Mouse (Mus musculus) ES-Bruce4 (cell line): Measurements from ENCODE around the gene Cd44. TPM values are rescaled to one million over a fixed set of nuclear protein-coding genes. Genes with fewer than 3 reads are reported as not detected.

Source experiments
- H3K27ac ChIP-seq: 2 replicates; pipeline ENCODE4 v1.5.1; 2012; ENCODE audit warnings: low read length, inconsistent platforms; ENCODE audit not compliant: insufficient read depth
- H3K27me3 ChIP-seq: 2 replicates; pipeline ENCODE4 v1.6.1; 2012; ENCODE audit warnings: mild to moderate bottlenecking, low read length, inconsistent platforms; ENCODE audit not compliant: control insufficient read depth, poor library complexity, insufficient read depth, severe bottlenecking
- H3K36me3 ChIP-seq: 2 replicates; pipeline ENCODE4 v1.6.1; 2012; ENCODE audit warnings: inconsistent platforms, mild to moderate bottlenecking, low read length, moderate library complexity; ENCODE audit not compliant: control insufficient read depth, poor library complexity, insufficient read depth, severe bottlenecking
- H3K4me1 ChIP-seq: one replicate; pipeline ENCODE4 v1.8.1; 2011; ENCODE audit warnings: low read length; ENCODE audit not compliant: control insufficient read depth, insufficient read depth
- H3K4me3 ChIP-seq: 2 replicates; pipeline ENCODE4 v1.5.1; 2011; ENCODE audit warnings: low read depth, mild to moderate bottlenecking, low read length
- H3K9ac ChIP-seq: 2 replicates; pipeline ENCODE4 v1.6.1; 2012; ENCODE audit warnings: low read depth, mild to moderate bottlenecking, inconsistent platforms; ENCODE audit not compliant: poor library complexity, severe bottlenecking
- H3K9me3 ChIP-seq: replicated peaks from 2 replicates; pipeline ENCODE4 v1.6.1; 2012; ENCODE audit warnings: mild to moderate bottlenecking, low read length, inconsistent platforms; ENCODE audit not compliant: control insufficient read depth, poor library complexity, insufficient read depth, severe bottlenecking
- CTCF ChIP-seq: IDR thresholded peaks from one replicate; pipeline ENCODE4 v1.8.1; 2011; ENCODE audit warnings: low read depth, low read length
- EP300 ChIP-seq: IDR thresholded peaks from 2 replicates; pipeline ENCODE4 v1.6.1; 2011; ENCODE audit warnings: low read depth, low read length; ENCODE audit not compliant: insufficient read depth
- POLR2A ChIP-seq: IDR thresholded peaks from one replicate; pipeline ENCODE4 v1.8.1; 2011; ENCODE audit warnings: low read length; ENCODE audit not compliant: insufficient read depth
- polyA plus RNA-seq: library from polyadenylated mRNA; stranded (reverse); fragments of >200 nt; gene quantifications from 2 replicates; pipeline ENCODE4 v1.2.4, GENCODE M21; 2011; ENCODE audit warnings: low read depth; ENCODE audit not compliant: missing spikeins, insufficient read depth, insufficient read length

The Cd44 gene
- polyA plus RNA-seq, 1 experiment: 6.6 TPM

GRCm38 (mm10) chr2:102886306-102886935, 15.0 kb downstream of the Cd44 start:
- H3K4me3 ChIP-seq: no peak overlapping the region
- no peak overlapping the region for H3K9ac ChIP-seq
- peaks cover 2% of the 10 kb centered on the region for H3K4me1 ChIP-seq
- no peak overlapping the region for H3K27ac ChIP-seq
- no peaks in the 10 kb centered on the region for H3K9me3 ChIP-seq
- H3K36me3 ChIP-seq: no peaks in the 10 kb centered on the region
- no peaks in the 10 kb centered on the region; the same call in 1 of the 2 replicates for H3K27me3 ChIP-seq
- TF ChIP-seq POLR2A: no peak
- TF ChIP-seq CTCF: no peak
- no peak for TF ChIP-seq EP300

- H3K4me3 ChIP-seq: no peak overlapping the region
- H3K36me3 ChIP-seq: no peaks in the 10 kb centered on the region
- H3K27ac ChIP-seq: no peak overlapping the region
- no peak for TF ChIP-seq CTCF
- no peak for TF ChIP-seq EP300
- TF ChIP-seq POLR2A: no peak
- no peaks in the 10 kb centered on the region for H3K4me1 ChIP-seq
- H3K27me3 ChIP-seq: no peaks in the 10 kb centered on the region
- no peaks in the 10 kb centered on the region for H3K9me3 ChIP-seq
- no peak overlapping the region for H3K9ac ChIP-seq
These were observed 18.7 kb downstream of the Cd44 start for GRCm38 (mm10) chr2:102882597-102883272.

GRCm38 (mm10) chr2:102882004-102882588, 19.4 kb downstream of the Cd44 start:
- Histone ChIP-seq H3K9ac (no peak overlapping the region), H3K27ac (no peak overlapping the region), H3K9me3 (no peaks in the 10 kb centered on the region), H3K36me3 (no peaks in the 10 kb centered on the region), H3K4me1 (no peaks in the 10 kb centered on the region), H3K4me3 (no peak overlapping the region), H3K27me3 (no peaks in the 10 kb centered on the region)
- TF ChIP-seq CTCF: no peak
- no peak for TF ChIP-seq POLR2A
- TF ChIP-seq EP300: no peak

DNA sequence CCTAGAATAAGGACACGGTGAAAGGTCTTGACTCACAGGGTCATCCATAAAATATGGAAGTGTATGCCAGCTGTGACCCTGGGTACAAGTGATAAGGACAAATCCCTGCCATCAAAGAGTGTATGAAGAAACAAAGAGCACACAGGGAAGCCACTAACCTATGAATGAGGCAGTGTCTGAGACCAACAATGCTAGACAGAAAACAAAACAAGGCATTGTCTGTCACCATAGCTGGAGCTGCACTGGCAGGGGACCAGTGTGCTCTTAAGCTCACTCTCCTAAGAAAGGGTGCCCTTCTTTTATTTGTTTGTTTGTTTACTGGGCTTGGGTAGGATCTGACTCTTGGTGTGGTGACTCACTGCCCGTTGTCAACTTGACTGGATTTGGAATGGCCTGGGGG, 23.0 kb downstream of the Cd44 start:
- Histone ChIP-seq H3K4me3 (no peak overlapping the region), H3K36me3 (no peaks in the 10 kb centered on the region), H3K9ac (no peak overlapping the region), H3K27me3 (no peaks in the 10 kb centered on the region), H3K4me1 (no peaks in the 10 kb centered on the region), H3K9me3 (no peaks in the 10 kb centered on the region), H3K27ac (no peak overlapping the region)
- TF ChIP-seq POLR2A: no peak
- TF ChIP-seq EP300: no peak
- TF ChIP-seq CTCF: no peak

GRCm38 (mm10) chr2:102877463-102877862, 24.0 kb downstream of the Cd44 start:
- H3K9me3 ChIP-seq: no peaks in the 10 kb centered on the region
- no peak overlapping the region for H3K27ac ChIP-seq
- no peaks in the 10 kb centered on the region for H3K27me3 ChIP-seq
- no peak overlapping the region for H3K4me3 ChIP-seq
- no peak overlapping the region for H3K9ac ChIP-seq
- no peaks in the 10 kb centered on the region for H3K36me3 ChIP-seq
- TF ChIP-seq CTCF (no peak), POLR2A (no peak), EP300 (no peak)
- H3K4me1 ChIP-seq: no peaks in the 10 kb centered on the region

GRCm38 (mm10) chr2:102876141-102876540, 25.3 kb downstream of the Cd44 start:
- Histone ChIP-seq H3K27me3 (no peaks in the 10 kb centered on the region), H3K27ac (no peak overlapping the region), H3K9ac (no peak overlapping the region), H3K4me1 (no peaks in the 10 kb centered on the region), H3K36me3 (no peaks in the 10 kb centered on the region), H3K4me3 (no peak overlapping the region), H3K9me3 (no peaks in the 10 kb centered on the region)
- TF ChIP-seq POLR2A (no peak), CTCF (no peak), EP300 (no peak)
